Mouse (Mus musculus): ENCODE data around the gene Tpra1. TPM values are rescaled to one million over a fixed set of nuclear protein-coding genes. Genes with fewer than 3 reads are reported as not detected.
A peak's percentile ranks its signal among the peaks of the same experiment; 100 is the strongest.

The Tpra1 gene
- polyA plus RNA-seq, 1 experiment from 2014 or later = 39.8 TPM

- H3K4me3 ChIP-seq = no peak overlapping the region
- no peak overlapping the region for H3K4me2 ChIP-seq
- H3K9ac ChIP-seq = no peak overlapping the region
- H3K27ac ChIP-seq (replicated peaks) = no peak overlapping the region
- no peak for ATAC-seq (ENCODE audit: extremely low read depth, insufficient number of reproducible peaks, low FRiP score, low TSS enrichment)
- H3K27me3 ChIP-seq (replicated peaks) = no peaks in the 10 kb centered on the region
- H3K36me3 ChIP-seq = no peaks in the 10 kb centered on the region
- peaks cover 28% of the 10 kb centered on the region for H3K4me1 ChIP-seq
- no peaks in the 10 kb centered on the region; the same call in 1 of the 2 replicates for H3K9me3 ChIP-seq
- WGBS = 76% methylated on average over 5 of the region's 5 CpGs
These were observed 55.8 kb downstream of the Tpra1 start for GRCm38 (mm10) chr6:88957801-88958211.

GRCm38 (mm10) chr6:88958305-88958704 is 56.3 kb downstream of the Tpra1 start:
- peaks cover 28% of the 10 kb centered on the region for H3K4me1 ChIP-seq
- no peaks in the 10 kb centered on the region for H3K27me3 ChIP-seq (replicated peaks)
- no peak overlapping the region for H3K9ac ChIP-seq
- 78% methylated on average over 2 of the region's 2 CpGs for WGBS
- H3K36me3 ChIP-seq = no peaks in the 10 kb centered on the region
- ATAC-seq (ENCODE audit: extremely low read depth, insufficient number of reproducible peaks, low FRiP score, low TSS enrichment) = no peak
- no peak overlapping the region for H3K27ac ChIP-seq (replicated peaks)
- no peak overlapping the region for H3K4me2 ChIP-seq
- H3K9me3 ChIP-seq = no peaks in the 10 kb centered on the region; the same call in 1 of the 2 replicates
- H3K4me3 ChIP-seq = no peak overlapping the region

- H3K9me3 ChIP-seq = no peaks in the 10 kb centered on the region
- no peaks in the 10 kb centered on the region for H3K36me3 ChIP-seq
- no peak for ATAC-seq (ENCODE audit: extremely low read depth, insufficient number of reproducible peaks, low FRiP score, low TSS enrichment)
- H3K27ac ChIP-seq (replicated peaks) = no peak overlapping the region
- no peak overlapping the region for H3K4me2 ChIP-seq
- H3K27me3 ChIP-seq (replicated peaks) = no peaks in the 10 kb centered on the region
- peak overlapping the region; percentile 50; the same call in 1 of the 2 replicates for H3K9ac ChIP-seq
- no peak overlapping the region for H3K4me3 ChIP-seq
- H3K4me1 ChIP-seq = peaks cover 28% of the 10 kb centered on the region
- 7% methylated on average over 7 of the region's 7 CpGs for WGBS
These were observed 57.8 kb downstream of the Tpra1 start for GRCm38 (mm10) chr6:88959834-88960233.

GRCm38 (mm10) chr6:88960941-88961340 is 58.9 kb downstream of the Tpra1 start:
- ATAC-seq (ENCODE audit: extremely low read depth, insufficient number of reproducible peaks, low FRiP score, low TSS enrichment) = no peak
- WGBS = 30% methylated on average over 4 of the region's 4 CpGs
- H3K9ac ChIP-seq = no peak overlapping the region

More at GRCm38 (mm10) chr6:88960941-88961340, 58.9 kb downstream of the Tpra1 start:
- Histone ChIP-seq H3K9me3 (no peaks in the 10 kb centered on the region), H3K27me3 (replicated peaks) (no peaks in the 10 kb centered on the region), H3K27ac (replicated peaks) (peak overlapping the region; percentile 42; the same call in 1 of the 2 replicates), H3K4me2 (no peak overlapping the region), H3K4me1 (peaks cover 28% of the 10 kb centered on the region), H3K36me3 (no peaks in the 10 kb centered on the region), H3K4me3 (no peak overlapping the region)

Other genes starting within 250 kb of the Tpra1 start
- gene Mgll, start 177.8 kb upstream of the Tpra1 start, polyA plus RNA-seq (2015; fragmentation: Nextera tagmentation; extraction: Ambion mirVana) = 13.8 and 19.6 TPM in 2 replicates
- 23.7 and 26.0 TPM in 2 replicates for gene Abtb1, start 60.3 kb upstream of the Tpra1 start, polyA plus RNA-seq (2015; fragmentation: Nextera tagmentation; extraction: Ambion mirVana)
- 44.1 and 46.1 TPM in 2 replicates for gene Podxl2, start 27.2 kb upstream of the Tpra1 start, polyA plus RNA-seq (2015; fragmentation: Nextera tagmentation; extraction: Ambion mirVana)
- 98.1 and 98.3 TPM in 2 replicates for gene Mcm2, start 3.5 kb upstream of the Tpra1 start, polyA plus RNA-seq (2015; fragmentation: Nextera tagmentation; extraction: Ambion mirVana)